Mouse (Mus musculus) limb, embryonic 13.5 days (tissue): ENCODE results near the gene Arrb2. TPM values are rescaled to one million over a fixed set of nuclear protein-coding genes. Genes with fewer than 3 reads are reported as not detected.
A peak's percentile ranks its signal among the peaks of the same experiment; 100 is the strongest.

ENCODE experiments used
- ATAC-seq: fragments of 200-750 bp; cut with Nextera tagmentation; 2 replicates; pipeline ENCODE4 v1.8.0; 2017; ENCODE audit warnings: low read depth, moderate number of reproducible peaks, moderate TSS enrichment; ENCODE audit not compliant: low FRiP score
- H3K27ac ChIP-seq: fragments of 300-500 bp; sonication (generic); 2 replicates; pipeline ENCODE4 v1.5.1; 2015; ENCODE audit warnings: inconsistent platforms, mild to moderate bottlenecking, moderate library complexity
- H3K27me3 ChIP-seq: fragments of 300-500 bp; sonication (generic); 2 replicates; pipeline ENCODE4 v1.6.1; 2015; ENCODE audit warnings: mild to moderate bottlenecking, inconsistent platforms
- H3K36me3 ChIP-seq: fragments of 300-500 bp; sonication (generic); 2 replicates; pipeline ENCODE4 v1.6.1; 2015; ENCODE audit warnings: inconsistent platforms, mild to moderate bottlenecking, moderate library complexity
- H3K4me1 ChIP-seq: fragments of 300-500 bp; sonication (generic); 2 replicates; pipeline ENCODE4 v1.6.1; 2015; ENCODE audit warnings: inconsistent platforms
- H3K4me2 ChIP-seq: fragments of 300-500 bp; sonication (generic); replicated peaks from 2 replicates; pipeline ENCODE4 v1.6.1; 2015; ENCODE audit warnings: inconsistent platforms, mild to moderate bottlenecking, moderate library complexity
- H3K4me3 ChIP-seq: fragments of 300-500 bp; sonication (generic); 2 replicates; pipeline ENCODE4 v1.5.1; 2015; ENCODE audit warnings: moderate library complexity, mild to moderate bottlenecking, inconsistent platforms
- H3K9ac ChIP-seq: fragments of 300-500 bp; sonication (generic); 2 replicates; pipeline ENCODE4 v1.6.1; 2015; ENCODE audit warnings: mild to moderate bottlenecking, inconsistent platforms
- H3K9me3 ChIP-seq: fragments of 300-500 bp; sonication (generic); 2 replicates; pipeline ENCODE4 v1.6.1; 2016; ENCODE audit warnings: inconsistent platforms
- WGBS: fragments of 180-500 bp; shearing (Covaris S2); methylation state at CpG from one replicate; pipeline ENCODE4 v1.1.7; 2015; 5-methylcytosine and 5-hydroxymethylcytosine counted together
- polyA plus RNA-seq: library from polyadenylated mRNA; unstranded; fragments of >200 nt; fragmentation: Nextera tagmentation; extraction: Ambion mirVana; gene quantifications from 2 replicates; pipeline ENCODE4 v1.2.1, GENCODE M21; 2015

The Arrb2 gene
- polyA plus RNA-seq, 1 experiment from 2014 or later: 22.8 TPM

- H3K4me3 ChIP-seq: peak overlapping the region; percentile 77
Measured at GRCm38 (mm10) chr11:70431574-70431973, 861 bp upstream of the Arrb2 start.

DNA sequence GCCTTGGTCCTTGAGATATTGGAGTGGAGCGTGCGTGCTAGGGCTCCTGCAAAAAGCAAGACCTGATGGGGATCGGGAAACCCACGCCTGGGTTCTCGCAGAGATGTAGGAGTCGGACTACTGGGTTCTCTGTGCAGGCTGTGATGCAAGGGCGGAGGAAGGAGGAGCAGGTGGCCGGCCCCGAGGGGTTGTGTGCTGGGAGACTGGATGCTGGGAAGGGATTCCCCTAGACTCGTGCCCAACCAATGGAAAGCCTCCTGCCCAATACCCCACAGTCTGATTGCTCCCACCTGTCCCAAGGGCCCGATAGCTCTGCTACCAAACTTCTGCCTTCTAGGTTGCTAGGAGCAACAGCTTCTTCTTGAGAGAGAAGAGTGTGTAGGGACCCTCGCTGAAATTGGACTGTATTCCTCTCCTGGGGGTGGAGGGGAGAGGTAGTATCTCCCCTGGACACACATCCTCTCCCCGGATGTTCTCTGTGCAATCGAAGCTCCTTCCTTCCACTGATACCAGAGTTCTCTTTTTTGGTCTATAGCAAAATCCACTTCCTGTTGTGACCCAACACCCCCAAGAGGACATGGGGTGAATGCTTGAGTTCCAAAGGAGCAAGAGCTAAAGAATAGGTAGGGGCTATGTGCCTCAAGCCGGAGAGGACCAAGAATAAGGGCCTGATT is 597 bp downstream of the Arrb2 start:
- WGBS: 8% methylated on average over 15 of the region's 15 CpGs
- peak overlapping the region; percentile 89 for H3K9ac ChIP-seq
- peak; percentile 28 for ATAC-seq
- H3K27ac ChIP-seq: peak overlapping the region; percentile 58; the same call in 1 of the 2 replicates
- H3K4me2 ChIP-seq: peak overlapping the region; percentile 87
- peak overlapping the region; percentile 77 for H3K4me3 ChIP-seq
- no peaks in the 10 kb centered on the region for H3K9me3 ChIP-seq
- no peaks in the 10 kb centered on the region for H3K27me3 ChIP-seq
- H3K4me1 ChIP-seq: peaks cover 26% of the 10 kb centered on the region
- peaks cover 23% of the 10 kb centered on the region for H3K36me3 ChIP-seq

More at GRCm38 (mm10) chr11:70431574-70431973, 861 bp upstream of the Arrb2 start:
- ATAC-seq: no peak
- H3K4me1 ChIP-seq: peaks cover 26% of the 10 kb centered on the region
- peak overlapping the region; percentile 87 for H3K4me2 ChIP-seq
- no peaks in the 10 kb centered on the region for H3K27me3 ChIP-seq
- WGBS: 39% methylated on average over 5 of the region's 5 CpGs
- peak overlapping the region; percentile 54 for H3K9ac ChIP-seq
- H3K36me3 ChIP-seq: peaks cover 8% of the 10 kb centered on the region
- H3K27ac ChIP-seq: peak overlapping the region; percentile 79; the same call in 1 of the 2 replicates
- no peaks in the 10 kb centered on the region for H3K9me3 ChIP-seq

GRCm38 (mm10) chr11:70433569-70433943 is 1.1 kb downstream of the Arrb2 start:
- no peak for ATAC-seq
- Histone ChIP-seq H3K9ac (peak overlapping the region; percentile 89), H3K4me3 (peak overlapping the region; percentile 77), H3K4me2 (peak overlapping the region; percentile 87), H3K27ac (no peak overlapping the region), H3K36me3 (peaks cover 28% of the 10 kb centered on the region), H3K4me1 (peaks cover 26% of the 10 kb centered on the region), H3K27me3 (no peaks in the 10 kb centered on the region), H3K9me3 (no peaks in the 10 kb centered on the region)
- WGBS: 60% methylated on average over 1 of the region's 1 CpGs

GRCm38 (mm10) chr11:70433951-70434350 is 1.5 kb downstream of the Arrb2 start:
- Histone ChIP-seq H3K4me1 (peaks cover 26% of the 10 kb centered on the region), H3K36me3 (peaks cover 32% of the 10 kb centered on the region), H3K4me3 (0 out of 2 replicates have a peak overlapping the region, but pooled peaks have one; percentile 5), H3K27ac (no peak overlapping the region), H3K9me3 (no peaks in the 10 kb centered on the region), H3K9ac (peak overlapping the region; percentile 43), H3K4me2 (peak overlapping the region; percentile 87), H3K27me3 (no peaks in the 10 kb centered on the region)
- 88% methylated on average over 3 of the region's 3 CpGs for WGBS
- ATAC-seq: no peak

DNA sequence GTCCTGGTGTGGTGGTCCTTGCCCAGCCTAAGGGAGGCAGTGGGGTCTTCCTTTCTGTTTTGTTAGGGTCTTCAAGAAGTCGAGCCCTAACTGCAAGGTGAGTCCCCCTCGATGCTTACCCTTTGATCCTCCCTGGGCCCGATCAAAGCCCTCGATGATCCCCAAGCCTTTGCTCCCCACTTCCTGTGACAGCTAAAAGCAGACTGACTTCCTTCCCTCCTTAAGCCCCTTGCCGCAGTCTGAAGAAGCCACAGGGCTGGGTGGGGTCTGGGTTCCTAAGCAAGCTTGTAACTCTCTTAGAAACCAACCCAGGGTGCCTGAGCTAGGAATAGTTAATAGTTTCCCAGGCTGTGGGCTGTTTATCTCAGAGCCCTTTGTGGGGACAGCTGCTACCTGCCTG is 3.0 kb downstream of the Arrb2 start:
- Histone ChIP-seq H3K36me3 (peaks cover 47% of the 10 kb centered on the region), H3K9ac (no peak overlapping the region), H3K27ac (no peak overlapping the region), H3K4me1 (peaks cover 26% of the 10 kb centered on the region), H3K4me3 (no peak overlapping the region), H3K4me2 (no peak overlapping the region), H3K27me3 (no peaks in the 10 kb centered on the region), H3K9me3 (no peaks in the 10 kb centered on the region)
- no peak for ATAC-seq
- WGBS: 58% methylated on average over 5 of the region's 5 CpGs

DNA sequence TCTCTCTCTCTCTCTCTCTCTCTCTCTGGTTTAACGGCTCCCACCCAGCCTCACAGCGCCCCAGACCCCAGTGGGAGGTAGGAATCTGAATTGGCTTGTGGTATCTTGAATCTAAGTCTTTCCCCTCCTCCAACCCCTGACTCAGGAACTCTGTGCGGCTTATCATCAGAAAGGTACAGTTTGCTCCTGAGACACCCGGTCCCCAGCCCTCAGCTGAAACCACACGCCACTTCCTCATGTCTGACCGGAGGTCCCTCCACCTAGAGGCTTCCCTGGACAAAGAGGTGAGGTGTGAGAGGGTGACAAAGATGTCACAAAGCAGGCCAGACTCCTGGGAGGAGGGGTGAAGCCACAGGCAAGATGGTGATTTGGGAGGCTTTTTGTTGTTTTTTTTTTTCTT is 5.0 kb downstream of the Arrb2 start:
- H3K9me3 ChIP-seq: no peaks in the 10 kb centered on the region
- H3K4me2 ChIP-seq: no peak overlapping the region
- WGBS: 89% methylated on average over 6 of the region's 6 CpGs
- H3K4me1 ChIP-seq: peaks cover 22% of the 10 kb centered on the region
- H3K27me3 ChIP-seq: no peaks in the 10 kb centered on the region
- peaks cover 65% of the 10 kb centered on the region for H3K36me3 ChIP-seq
- no peak for ATAC-seq
- H3K9ac ChIP-seq: no peak overlapping the region
- no peak overlapping the region for H3K27ac ChIP-seq
- no peak overlapping the region for H3K4me3 ChIP-seq

DNA sequence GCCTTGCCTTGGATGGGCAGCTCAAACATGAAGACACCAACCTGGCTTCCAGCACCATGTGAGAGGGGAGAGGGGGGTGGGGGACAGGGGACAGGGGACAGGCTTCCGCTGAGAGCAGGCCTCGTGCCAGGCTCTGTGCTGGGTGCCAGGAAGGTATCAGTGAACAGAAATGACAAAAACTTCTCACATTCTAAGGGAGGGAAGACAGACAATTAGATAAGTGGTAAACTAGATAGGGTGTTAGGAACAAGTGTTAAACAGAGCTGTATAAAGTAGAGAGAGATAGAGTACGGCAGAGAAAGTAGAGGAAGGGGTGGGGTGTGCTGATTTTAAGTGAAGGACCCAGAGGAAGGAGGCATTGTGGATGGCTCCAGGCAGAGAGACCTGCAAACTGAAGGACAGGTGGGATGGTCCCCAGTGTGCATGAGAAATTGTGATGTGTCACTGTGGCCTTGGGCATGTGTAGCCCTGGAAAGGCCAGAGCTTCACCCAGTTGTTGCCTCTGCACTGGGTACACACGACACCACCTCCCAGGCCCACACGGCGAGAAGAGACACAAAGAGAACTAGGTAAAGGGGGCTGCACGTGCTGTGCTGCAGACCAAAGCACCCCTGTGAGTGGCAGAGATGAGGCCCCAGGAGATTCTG is 6.4 kb downstream of the Arrb2 start:
- Histone ChIP-seq H3K4me3 (no peak overlapping the region), H3K9ac (no peak overlapping the region), H3K9me3 (no peaks in the 10 kb centered on the region), H3K4me1 (peaks cover 11% of the 10 kb centered on the region), H3K4me2 (no peak overlapping the region), H3K36me3 (peaks cover 65% of the 10 kb centered on the region), H3K27ac (no peak overlapping the region), H3K27me3 (no peaks in the 10 kb centered on the region)
- no peak for ATAC-seq
- 81% methylated on average over 7 of the region's 7 CpGs for WGBS

GRCm38 (mm10) chr11:70440637-70441036 is 8.2 kb downstream of the Arrb2 start:
- Histone ChIP-seq H3K4me3 (no peak overlapping the region), H3K9ac (0 out of 2 replicates have a peak overlapping the region, but pooled peaks have one; percentile 19), H3K4me2 (no peak overlapping the region), H3K36me3 (peaks cover 65% of the 10 kb centered on the region), H3K4me1 (no peaks in the 10 kb centered on the region), H3K9me3 (no peaks in the 10 kb centered on the region), H3K27ac (no peak overlapping the region), H3K27me3 (no peaks in the 10 kb centered on the region)
- no peak for ATAC-seq
- WGBS: 92% methylated on average over 4 of the region's 4 CpGs

DNA sequence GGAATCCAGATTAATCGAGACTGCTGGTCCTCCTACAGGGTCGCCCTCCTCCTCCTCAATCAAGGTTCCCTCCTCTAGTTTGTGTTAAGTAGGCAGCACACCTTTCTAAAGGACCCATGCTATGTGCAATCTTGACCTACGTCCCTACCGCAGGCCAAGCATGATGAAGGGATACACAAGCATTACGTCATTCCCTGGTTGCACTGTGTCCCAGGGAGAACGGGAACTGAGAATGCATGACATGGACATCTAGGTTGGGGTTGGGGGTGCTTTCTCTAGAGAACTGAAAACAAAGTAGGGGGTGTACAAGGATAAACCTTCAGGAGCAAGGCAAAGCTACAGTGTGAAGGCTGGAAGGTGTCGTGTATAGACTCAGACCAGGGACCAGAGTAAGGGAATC is 9.4 kb downstream of the Arrb2 start:
- Histone ChIP-seq H3K9me3 (no peaks in the 10 kb centered on the region), H3K36me3 (peaks cover 54% of the 10 kb centered on the region), H3K4me3 (no peak overlapping the region), H3K27me3 (no peaks in the 10 kb centered on the region), H3K9ac (no peak overlapping the region), H3K27ac (no peak overlapping the region), H3K4me2 (no peak overlapping the region), H3K4me1 (0 out of 2 replicates have a peak, but pooled peaks cover 2% of the 10 kb centered on the region)
- ATAC-seq: no peak
- WGBS: 90% methylated on average over 7 of the region's 7 CpGs

GRCm38 (mm10) chr11:70443964-70444363 is 11.5 kb downstream of the Arrb2 start:
- Histone ChIP-seq H3K4me2 (no peak overlapping the region), H3K9ac (no peak overlapping the region), H3K9me3 (no peaks in the 10 kb centered on the region), H3K27me3 (no peaks in the 10 kb centered on the region), H3K4me1 (0 out of 2 replicates have a peak, but pooled peaks cover 3% of the 10 kb centered on the region), H3K4me3 (no peak overlapping the region), H3K36me3 (peaks cover 33% of the 10 kb centered on the region), H3K27ac (no peak overlapping the region)
- WGBS: 83% methylated on average over 3 of the region's 3 CpGs
- ATAC-seq: no peak

- no peak overlapping the region for H3K4me2 ChIP-seq
- H3K9me3 ChIP-seq: no peaks in the 10 kb centered on the region
- H3K9ac ChIP-seq: no peak overlapping the region
- H3K36me3 ChIP-seq: peaks cover 26% of the 10 kb centered on the region
- no peak overlapping the region for H3K4me3 ChIP-seq
- no peak for ATAC-seq
- 78% methylated on average over 6 of the region's 6 CpGs for WGBS
- H3K27ac ChIP-seq: no peak overlapping the region
- H3K27me3 ChIP-seq: no peaks in the 10 kb centered on the region
- H3K4me1 ChIP-seq: 0 out of 2 replicates have a peak, but pooled peaks cover 3% of the 10 kb centered on the region
Measured at GRCm38 (mm10) chr11:70444667-70445066, 12.2 kb downstream of the Arrb2 start.

DNA sequence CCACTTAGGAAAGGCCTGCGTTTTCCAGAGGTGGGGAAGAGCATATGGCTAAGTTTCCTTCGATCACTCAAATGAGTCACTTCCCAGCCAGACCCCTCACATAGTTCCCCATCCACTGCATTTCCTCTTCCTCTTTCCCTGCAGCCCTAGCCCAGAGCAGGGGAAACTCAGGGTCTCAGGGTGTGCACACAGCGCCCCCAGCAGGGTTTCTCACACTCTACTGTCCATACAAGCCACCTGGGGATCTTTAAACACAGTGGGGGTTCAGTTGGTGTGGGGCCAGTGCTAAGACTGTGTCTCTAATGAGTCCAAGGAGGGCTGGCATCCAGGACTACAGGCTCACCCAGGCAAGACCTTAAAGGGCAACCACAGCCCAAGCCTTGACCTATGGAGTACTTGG is 14.3 kb downstream of the Arrb2 start:
- no peak for ATAC-seq
- WGBS: 32% methylated on average over 3 of the region's 3 CpGs
- Histone ChIP-seq H3K36me3 (peaks cover 6% of the 10 kb centered on the region; the same call in 1 of the 2 replicates), H3K4me2 (no peak overlapping the region), H3K9ac (no peak overlapping the region), H3K27ac (no peak overlapping the region), H3K27me3 (no peaks in the 10 kb centered on the region), H3K4me3 (no peak overlapping the region), H3K4me1 (0 out of 2 replicates have a peak, but pooled peaks cover 7% of the 10 kb centered on the region), H3K9me3 (no peaks in the 10 kb centered on the region)
